Mouse (Mus musculus) right cerebral cortex, postnatal 25 days (tissue): ENCODE measurements around the gene Slc27a4.
A peak's percentile ranks its signal among the peaks of the same experiment; 100 is the strongest.
"Not testable (repeated sequence)": the region's sequence is repeated elsewhere in the genome, so short reads cannot be mapped to it uniquely, and the experiment has no call there.

ENCODE experiments used
- DNase-seq: peaks from one replicate; pipeline ENCODE4 v3.0.0; 2022

Gene Slc27a4

DNA sequence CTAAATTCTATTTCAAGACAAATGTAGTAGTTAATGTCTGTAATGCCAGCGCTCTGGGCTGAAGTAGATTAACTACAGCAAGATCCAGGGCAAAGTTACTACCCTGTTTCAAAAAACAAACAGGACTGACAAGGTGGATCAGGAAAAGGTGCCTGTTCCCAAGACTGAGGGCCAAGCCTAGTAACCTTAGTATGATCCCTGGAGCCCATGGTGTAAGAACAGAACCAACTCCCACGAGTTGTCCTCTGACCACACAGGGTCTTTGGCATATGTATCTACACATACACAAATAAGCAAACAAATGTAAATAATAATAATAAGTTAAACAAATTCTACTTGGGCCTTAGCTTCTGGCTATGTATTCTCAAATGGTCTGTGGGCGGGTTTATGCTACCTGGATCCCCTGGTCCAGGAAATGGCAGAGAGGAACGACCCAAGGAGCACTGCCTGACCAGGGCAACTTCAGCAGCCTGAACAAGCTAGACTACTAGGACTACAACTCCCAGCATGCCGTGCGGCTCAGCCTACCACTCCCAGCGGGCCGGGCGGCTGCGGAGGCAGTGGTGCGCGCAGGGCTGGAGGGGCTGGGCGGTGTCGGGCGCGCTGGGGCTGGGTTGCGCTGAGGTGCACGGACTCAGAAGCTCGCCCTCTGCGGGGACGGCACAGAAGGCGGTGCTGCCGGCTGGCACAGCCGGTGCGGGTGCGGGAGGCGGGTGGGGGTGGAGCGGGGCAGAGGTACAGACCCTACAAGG lies at the start of gene Slc27a4:
Gene Slc27a4 (plus strand): TSS at position 560 of the 752 bp plus-strand sequence.
- DNase-seq = peak; percentile 96

DNA sequence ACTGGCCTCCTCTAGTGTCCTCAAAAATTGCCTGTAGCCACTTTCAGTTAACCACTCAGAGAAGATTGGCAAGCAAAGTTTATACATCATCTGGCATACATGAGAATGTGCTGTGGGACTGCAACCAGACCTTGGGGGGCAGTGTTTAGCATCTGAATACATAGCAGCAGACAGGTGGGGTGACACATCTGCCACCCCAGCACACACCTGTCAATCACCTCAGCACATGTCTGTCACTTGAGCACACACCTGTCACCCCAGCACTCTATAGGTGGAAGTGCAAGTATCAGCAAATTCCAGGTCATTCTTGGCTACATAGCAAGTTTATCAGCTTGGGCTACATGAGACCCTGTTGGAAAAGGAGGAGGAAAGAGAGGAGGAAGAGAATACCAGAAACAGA lies 46.7 kb upstream of the Slc27a4 start:
- no peak for DNase-seq

DNA sequence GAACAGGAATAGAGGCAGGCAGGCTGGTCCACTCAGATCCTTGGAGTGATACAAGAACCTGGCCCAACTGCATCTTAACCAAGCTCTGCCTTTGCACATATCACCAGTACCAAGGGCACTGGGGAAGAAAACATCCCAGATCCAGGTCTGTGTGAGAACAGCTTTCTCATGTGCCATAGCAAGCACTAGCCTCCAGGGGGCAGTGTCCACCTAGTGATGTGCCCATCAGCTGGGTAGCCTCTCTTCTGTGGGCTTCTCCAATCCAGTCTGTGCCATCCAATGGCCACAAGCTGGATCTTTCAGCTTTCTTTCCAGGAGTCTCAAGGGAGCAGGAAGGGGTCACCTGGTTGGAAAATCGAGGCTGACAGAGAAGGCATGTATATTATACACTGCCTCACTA lies 37.6 kb upstream of the Slc27a4 start:
- peak; percentile 20 for DNase-seq

DNA sequence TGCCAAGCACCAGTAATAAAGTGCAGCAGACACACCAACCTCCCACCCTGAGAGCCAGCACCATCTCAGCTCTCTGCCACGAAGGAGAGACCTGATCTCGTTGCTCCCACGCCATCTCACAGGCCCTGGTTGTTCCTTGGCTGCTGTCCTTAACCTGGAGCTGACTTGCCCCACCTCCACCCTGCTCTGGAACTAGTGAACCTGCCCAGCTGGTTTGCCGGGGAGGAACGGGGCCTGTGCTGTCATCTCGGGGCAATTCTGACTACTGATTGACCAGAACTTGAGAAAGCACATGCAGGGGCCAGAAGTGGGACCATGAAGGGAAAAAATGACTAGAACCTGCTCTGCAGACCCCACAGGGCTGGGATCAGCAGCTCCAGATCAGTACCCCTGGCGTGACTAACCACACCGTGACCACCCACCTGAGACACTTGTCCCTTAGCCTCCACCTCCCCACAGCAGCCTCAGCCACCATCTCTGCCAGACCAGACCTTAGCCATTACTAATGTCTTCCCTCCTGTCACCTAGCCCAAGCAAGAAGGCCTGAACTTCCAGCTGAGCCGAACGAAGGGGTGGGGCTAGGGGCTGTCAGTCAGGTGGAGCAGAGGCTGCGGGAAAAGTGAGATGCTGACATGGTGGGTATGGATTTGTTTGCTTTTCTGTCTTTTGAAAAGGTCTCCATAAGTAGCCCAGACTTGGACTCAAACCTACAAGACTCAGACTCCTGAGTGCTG lies 34.3 kb upstream of the Slc27a4 start:
- DNase-seq = no peak

DNA sequence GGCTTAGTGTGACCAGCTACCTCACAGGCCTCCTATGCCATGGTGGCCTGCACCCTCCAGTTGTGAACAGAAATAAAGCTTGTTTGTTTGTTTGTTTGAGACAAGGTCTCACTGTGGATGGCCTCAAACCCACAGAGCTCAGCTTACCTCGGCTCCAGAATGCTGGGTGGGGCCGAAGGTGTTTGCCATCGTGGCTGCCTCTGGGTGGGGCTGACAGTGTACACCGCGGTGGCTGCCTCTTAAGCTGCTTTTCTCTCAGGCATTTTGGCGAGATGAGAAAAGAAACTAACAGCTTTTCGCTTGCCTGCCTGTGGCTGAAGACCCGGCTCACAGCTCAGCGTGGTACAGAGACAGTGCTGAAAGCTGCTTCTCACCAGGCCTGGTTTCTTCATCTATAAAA lies 33.5 kb upstream of the Slc27a4 start:
- DNase-seq = no peak

DNA sequence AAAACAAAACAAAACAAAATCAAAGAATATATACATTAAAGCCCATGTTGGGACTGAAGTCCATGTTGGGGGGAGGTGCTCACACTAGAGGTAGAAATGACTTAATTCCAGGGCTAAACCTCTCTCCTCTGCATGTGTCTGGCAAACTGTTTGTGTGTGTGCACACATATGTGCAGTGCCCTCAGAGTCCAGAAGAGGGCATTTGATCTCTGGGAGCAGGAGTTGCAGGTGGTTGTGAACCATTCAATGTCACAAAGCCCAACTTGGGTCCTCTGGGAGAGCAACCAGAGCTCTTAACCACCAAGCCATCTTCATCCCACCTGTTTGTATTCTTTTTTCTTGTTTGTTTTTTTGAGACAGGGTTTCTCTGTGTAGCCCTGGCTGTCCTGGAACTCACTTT lies 32.3 kb upstream of the Slc27a4 start:
- no peak for DNase-seq

DNA sequence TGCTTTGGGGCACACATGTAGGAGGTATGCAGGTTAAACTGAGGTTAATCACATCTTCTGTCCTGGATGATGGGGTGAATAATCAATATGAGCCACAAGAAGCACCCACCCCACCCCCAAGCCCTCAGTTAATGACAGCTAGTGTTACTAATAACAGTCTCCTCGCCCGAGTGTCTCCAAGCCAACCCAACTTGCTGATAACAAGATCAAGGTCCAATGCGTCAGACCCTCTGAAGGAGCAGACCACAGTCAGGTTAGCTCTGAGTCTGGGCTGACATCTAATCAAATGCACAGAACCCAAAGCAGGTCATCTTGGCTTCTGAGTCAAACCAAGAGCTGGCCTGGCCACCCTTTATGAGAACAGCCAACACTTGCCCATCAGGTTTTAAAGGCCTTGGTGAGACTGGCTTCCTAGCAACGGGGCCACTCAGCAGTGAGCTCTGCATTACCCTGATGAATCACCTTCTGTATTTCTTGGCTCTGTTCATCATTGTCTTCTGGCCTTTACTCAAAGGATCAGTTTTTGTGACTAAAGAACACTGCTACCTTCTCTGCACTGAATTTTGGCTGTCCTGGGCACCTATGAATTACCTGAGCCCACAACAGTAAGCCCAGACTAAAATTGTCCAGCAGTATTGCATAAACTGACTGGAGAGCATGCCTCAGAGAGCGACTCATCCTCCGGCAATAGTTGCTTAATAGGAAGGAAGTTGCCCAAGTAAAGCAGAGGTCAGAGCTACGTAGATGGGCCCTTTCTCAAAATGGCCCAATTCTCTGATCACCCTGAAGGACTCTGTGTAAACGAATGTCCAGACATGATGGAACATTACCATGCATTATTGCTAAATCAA lies 30.6 kb upstream of the Slc27a4 start:
- DNase-seq = no peak

DNA sequence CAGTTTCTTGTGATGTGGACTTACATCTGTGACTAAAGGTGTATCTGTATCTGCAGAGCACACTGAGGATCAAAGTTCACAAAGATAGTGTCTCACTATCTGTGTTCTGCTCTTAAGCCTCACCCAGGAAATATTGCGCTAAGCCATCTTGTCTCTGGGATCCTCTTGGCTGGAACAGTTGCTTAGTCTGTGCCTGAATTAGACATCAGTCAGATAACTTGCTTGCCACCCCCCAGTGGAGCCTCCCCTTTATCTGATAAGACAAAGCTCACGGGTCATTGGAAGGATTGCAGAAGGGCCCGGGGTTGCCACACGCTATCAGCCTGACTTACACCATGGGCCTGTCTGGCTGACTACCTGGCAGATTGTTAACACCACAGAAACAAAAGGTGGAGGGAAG lies 29.1 kb upstream of the Slc27a4 start:
- DNase-seq = no peak

DNA sequence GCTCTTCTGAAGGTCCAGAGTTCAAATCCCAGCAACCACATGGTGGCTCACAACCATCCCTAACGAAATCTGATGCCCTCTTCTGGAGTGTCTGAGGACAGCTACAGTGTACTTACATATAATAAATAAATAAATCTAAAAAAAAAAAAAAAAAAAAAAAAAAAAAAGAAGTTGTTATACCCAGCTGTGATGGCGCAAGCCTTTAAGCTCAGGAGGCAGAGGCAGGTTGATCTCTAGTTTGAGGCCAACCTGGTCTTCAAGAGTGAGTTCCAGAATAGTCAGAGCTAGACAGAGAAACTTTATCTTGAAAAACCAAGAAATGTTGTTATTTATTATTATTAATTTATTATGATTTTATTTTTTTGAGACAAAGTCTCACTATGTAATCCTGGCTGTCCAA lies 21.2 kb upstream of the Slc27a4 start:
- not testable (repeated sequence) for DNase-seq

DNA sequence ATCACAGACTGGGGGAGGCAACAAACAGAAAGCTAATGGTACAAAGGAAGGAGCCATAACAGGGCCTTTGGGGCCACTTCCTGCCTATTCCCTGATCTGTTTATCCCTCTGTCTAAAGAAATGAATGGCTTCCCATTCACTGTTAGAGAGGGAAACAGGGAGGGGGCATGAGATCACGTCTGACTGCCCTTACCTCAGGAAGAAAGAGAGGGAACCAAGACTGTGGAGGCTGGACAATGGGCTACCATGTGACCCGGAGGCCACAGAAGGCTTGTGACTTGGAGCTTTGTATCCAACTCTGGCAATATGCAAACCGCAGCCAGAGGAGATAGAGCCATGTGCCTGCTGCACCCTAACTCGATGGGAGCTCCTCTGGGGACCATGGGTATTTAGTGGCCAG lies 18.1 kb upstream of the Slc27a4 start:
- no peak for DNase-seq

DNA sequence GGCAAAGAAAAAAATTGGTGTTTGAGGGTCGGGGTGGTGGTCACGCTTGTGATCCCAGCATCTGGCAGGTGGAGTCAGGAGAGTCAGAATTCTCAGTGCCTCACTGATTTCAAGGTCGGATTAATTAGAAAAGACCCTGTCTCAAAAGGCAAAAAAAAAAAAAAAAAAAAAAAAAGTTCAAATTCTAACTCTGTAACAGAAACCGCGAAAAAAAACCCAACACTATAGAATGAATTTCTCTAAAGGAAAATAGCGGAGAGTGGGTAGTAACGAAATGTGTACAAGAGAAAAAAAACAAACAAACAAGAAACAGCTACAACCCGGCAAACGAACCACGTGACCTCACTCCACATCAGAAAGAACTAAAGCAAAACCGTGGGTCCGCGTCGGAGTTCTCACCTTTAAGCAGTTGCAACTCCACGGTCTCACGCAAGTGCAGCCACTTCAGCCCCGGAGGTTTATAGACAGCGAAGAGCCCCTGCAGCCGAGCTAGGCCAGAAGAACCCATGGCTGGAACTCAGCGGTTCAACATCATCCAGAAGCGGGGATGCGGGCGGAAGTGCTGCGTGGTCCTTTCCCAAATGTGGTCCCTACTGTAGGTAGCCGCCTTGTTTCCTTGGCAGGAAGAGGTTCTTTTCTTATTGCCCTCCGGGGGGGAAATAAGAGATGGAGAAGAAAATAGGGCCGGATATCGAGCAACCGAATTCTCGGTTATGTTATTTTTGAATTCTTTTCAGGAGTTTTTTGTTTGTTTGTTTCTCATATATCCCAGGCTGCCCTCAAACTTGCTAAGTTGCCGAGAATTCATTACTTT lies 15.1 kb upstream of the Slc27a4 start, which contains the start of gene Coq4:
Gene Coq4 (plus strand): TSS at position 390 of the 814 bp plus-strand sequence.
- DNase-seq = peak; percentile 87

DNA sequence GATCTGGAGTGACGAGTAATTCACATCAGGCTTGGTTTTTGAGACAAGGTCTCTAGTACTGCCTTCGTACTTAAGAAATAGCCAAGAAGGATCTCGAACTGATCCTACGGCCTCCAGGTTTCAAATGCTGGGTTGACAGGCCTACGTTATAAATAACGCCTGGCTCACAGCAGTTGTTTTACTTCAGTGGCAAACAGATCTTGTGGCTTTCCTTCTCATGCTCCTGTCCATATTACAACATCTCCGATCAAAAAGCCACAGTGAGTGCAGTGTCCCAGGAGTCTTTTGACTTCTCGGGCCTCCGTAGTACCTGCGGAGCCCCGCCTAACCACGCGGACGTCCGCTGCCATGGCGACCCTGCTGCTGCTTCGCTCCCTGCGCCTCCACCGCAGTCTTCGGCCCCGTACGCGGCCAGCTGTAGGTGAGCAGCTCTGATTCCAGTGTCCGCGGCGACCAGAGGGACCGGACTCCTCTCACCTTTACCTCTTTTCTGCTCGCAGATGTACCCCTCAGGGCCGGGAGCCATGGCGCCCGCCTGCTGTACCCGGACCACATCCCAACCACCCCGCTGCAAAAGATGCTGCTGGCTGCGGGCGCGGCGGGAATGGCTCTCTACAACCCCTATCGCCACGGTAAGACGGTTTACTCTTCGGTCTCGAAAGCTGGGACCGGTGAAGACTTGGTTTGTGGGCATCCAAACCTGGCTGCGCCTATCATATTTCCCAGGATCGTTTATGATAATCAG lies 14.3 kb upstream of the Slc27a4 start, which contains the start of gene Trub2:
Gene Trub2 (minus strand): TSS at position 566 of the 745 bp plus-strand sequence.
- DNase-seq = peak; percentile 90

DNA sequence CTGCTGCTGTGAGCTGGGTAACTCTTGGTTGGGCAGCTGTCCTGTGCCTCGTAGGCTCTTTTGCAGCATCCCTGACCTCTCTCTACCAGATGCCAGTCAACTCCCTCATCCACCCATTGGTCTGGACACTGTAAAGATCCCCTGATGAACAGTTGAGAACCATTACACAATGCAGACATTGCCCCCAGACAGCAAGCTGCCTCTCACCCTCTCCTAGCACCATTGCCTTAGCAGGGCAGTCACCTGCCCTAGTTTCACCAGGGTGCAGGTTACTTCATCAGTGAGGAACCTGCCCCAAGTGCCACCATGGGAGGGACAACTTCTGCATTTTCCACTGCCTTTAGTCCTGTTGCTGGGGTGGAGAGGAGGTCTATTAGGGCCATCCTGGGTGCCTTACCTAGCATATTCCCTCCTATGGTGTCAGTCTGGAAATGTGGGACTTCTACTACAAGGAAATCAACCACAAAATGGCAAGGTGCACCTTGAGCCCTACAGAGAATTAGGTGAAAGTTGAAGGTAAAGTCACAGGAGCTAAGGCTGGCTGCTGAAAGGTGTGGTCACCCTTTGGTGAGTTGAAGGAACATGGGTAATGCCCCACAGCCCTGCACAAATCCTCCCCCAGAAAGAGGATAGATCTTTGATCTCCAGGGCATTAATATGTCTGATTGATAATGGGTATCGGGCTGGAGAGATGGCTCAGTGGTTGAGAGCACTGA lies 9.5 kb upstream of the Slc27a4 start:
- no peak for DNase-seq

DNA sequence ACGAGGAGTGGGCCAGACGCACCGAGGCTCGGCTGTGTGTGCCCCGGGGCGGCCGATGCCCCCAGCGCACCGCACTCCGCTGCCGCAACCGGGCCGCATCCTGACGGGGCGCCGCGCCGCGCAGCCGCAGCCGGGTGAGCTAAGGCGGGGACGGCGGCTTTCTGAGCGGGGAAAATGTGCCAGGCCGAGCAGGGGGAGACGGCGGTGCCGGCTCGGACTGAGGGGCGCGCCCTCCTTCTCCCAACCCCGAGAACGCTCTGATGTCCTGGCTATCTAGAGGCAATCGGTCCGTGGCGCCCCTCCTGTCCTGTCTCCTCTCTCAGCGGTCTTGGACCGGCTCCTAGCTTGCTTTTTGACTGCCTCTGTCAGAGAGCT lies 380 bp downstream of the Slc27a4 start:
- no peak for DNase-seq

DNA sequence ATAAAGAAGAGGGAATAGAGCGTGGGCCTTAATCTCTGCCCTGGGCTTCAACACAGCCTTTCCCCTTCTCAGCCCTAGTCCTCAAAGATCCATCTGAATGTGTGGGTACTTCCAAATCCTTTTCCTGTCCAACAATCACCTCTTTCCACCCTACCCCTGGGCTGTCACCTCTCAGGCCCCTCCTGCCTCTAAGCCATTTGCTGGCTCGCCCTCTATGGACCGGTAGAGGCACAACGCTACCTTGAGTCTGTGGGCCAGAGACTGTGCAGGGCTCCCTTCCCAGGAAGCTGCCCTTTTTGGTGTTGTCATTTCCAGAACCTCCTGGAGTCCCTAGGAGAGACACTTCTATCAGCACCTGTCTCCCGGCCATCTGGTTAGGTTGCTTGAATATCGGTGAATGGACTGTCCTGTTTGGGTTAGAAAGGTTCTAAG lies 982 bp downstream of the Slc27a4 start:
- no peak for DNase-seq

DNA sequence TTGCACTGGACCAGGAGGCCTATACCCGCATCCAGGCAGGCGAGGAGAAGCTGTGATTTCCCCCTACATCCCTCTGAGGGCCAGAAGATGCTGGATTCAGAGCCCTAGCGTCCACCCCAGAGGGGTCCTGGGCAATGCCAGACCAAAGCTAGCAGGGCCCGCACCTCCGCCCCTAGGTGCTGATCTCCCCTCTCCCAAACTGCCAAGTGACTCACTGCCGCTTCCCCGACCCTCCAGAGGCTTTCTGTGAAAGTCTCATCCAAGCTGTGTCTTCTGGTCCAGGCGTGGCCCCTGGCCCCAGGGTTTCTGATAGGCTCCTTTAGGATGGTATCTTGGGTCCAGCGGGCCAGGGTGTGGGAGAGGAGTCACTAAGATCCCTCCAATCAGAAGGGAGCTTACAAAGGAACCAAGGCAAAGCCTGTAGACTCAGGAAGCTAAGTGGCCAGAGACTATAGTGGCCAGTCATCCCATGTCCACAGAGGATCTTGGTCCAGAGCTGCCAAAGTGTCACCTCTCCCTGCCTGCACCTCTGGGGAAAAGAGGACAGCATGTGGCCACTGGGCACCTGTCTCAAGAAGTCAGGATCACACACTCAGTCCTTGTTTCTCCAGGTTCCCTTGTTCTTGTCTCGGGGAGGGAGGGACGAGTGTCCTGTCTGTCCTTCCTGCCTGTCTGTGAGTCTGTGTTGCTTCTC lies 13.4 kb downstream of the Slc27a4 start:
- no peak for DNase-seq

DNA sequence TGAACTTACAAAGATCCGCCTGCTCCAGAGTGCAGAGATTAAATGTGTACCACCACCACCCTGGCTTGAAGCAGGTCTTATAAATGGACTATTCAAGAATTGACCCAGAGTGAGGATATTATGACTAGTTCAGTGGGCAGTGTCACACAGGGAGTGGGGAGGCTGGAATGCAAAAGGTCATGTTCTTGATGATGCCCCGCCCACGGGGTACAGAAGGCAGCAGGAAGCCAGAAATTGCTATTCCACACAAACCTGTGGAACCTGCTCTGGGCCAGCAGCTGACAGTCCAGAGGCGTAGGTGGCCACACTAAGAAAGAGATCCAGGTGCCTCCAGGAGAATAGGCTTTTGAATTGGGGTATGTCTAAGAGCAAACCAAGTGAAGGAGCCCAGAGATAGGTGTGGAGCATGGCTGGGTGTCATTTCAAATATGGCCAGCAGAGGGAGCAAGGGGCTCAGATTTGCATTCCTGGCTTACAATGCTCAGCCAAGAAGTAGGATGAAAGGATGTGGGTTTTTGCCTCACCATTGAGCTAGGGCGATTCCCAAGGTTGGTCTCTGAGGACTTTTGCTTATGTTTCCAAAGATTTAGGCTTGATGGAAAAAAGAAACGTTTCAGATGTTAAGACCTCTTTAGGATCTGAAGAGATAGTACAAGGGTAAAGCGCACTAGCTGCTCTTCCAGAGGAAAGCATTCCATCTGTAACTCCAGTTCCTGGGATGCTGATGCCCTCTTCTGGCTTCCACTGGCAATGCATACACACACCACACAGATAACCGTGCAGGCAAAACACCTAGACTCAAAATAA lies 15.2 kb downstream of the Slc27a4 start:
- peak; percentile 84 for DNase-seq

DNA sequence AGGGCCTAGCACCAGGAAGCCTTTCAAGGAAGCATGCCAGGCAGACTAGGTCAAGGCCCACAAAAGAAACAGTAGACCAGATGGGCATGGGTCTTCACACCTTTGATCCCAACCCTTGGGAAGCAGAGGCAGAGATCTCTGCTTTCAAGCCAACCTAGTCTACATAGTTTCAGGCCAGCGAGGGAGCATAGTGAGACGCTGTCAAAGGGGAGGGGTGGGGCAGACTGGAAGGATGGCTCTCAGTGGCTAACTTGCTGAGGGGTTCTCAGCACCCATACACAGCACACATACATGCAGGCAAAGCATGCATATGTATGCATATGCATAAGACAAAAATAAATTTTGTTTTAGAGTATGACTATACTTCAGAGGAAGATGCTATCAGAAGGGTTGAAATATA lies 16.9 kb downstream of the Slc27a4 start:
- DNase-seq = no peak

DNA sequence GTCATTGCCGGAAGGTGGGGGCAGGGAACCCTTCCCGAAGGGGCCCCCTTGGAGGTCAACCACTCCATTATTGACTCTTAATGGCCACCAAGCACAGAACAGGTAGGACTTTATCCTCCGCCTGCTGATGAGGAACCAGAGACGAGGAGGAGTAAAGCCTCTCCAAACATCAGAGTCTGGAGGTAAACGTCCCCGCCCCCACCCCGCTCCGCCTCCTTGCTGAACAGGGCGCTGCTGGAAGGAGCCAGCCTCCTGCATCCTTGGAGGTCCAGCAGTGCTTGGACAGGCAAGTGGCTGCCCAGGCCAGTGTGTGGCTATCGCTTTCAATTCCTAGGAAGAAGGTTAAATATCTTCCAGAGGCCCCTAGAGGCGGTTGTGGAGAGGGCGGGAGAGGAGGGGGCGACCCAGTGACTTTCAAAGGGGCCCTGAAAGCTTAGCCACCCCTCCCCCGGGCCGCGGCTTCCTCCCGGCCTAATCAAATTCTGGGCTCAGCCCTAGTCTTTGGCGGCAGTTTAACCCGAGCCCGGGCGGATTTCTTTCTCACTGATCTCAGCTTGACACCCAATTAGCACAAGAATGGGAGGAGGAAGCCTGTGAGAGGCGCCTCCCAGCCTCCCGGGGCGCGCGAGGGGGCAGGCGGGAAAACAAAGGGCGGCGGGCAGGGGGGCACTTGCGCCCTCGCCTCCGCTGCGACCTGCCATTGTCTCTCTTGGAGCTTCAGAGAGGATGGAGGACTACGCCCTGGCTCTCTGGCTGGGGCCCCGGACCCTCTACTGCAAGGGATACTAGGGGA lies 17.8 kb downstream of the Slc27a4 start, which contains the start of gene Urm1:
Gene Urm1 (plus strand): TSS at position 51 of the 793 bp plus-strand sequence.
- peak; percentile 64 for DNase-seq
